Mouse (Mus musculus) fibroblast of lung, adult 2 months (primary cell): ENCODE results near the gene Defb23.

ENCODE experiments used
- DNase-seq: peaks from one replicate; pipeline ENCODE4 v3.0.0-alpha.2; 2011; ENCODE audit warnings: low read depth

Gene Defb23

DNA sequence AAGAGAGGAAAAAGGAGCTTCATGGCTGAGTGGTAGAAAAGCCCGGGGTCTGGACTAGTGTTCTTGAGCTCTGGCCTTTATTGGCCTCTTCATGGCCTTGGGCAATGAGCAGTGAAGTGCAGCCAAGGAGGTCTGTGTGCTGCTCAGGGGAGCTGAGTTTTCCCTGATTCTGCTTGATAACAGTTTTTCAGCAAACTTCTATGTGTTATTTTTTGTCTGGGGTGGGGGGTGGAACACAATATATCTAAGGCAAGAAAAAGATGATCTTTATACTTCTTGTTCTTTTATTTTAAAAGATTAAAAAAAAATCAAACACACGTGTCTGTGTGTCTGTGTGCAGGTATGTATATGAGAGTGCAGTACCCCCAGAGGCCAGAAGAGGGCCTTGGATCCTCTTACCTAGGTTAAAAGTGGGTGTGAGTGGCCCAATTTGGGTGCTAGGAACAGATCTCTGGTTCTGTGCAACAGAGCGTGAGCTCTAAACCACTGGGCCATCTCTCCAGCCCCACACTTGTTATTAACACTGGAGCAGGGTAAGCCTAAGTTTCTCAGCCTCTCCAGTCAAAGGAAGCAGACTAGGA is at the start of gene Defb23:
TSS of gene Defb23 (minus strand) at position 51 of the 581 bp plus-strand sequence.
- no peak for DNase-seq

DNA sequence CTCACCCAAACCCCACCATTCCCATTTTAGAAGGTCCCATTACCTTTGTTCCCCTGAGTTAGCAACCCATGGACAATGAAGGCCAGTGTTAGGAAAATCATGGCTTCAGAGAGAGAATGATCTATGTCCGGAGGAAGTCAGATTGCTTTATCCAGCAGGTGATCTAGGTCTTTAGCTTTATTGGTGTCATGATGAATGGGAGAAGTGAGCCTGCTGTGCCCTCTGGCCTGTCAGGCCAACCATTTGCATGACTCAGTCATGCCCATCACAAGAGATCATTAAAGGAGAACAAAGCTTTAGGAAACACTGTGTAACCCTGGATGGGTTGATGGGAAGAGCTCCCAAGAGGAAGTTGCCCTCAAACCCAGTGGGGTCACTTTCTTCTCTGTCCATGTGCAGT is 47.2 kb upstream of the Defb23 start, which contains the start of gene Defb26:
TSS of gene Defb26 (minus strand) at position 101 of the 400 bp plus-strand sequence.
- no peak for DNase-seq

DNA sequence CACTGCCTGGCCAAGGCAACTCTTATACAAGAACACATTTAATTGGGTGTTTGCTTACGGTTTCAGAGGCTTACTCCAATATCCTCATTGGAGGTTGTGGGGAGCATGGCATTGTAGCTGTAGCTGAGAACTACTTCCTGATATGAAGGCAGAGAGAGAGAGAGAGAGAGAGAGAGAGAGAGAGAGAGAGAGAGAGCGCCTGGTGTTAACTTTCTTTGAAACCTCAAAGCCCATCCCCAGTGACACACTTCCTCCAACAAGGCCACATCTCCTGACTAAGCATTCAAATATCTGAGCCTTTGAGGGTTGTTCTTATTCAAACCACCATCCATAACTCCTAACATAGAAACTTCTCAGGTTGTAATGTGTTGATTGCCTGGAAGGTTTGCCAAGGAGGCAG is 39.5 kb upstream of the Defb23 start:
- DNase-seq: no peak

DNA sequence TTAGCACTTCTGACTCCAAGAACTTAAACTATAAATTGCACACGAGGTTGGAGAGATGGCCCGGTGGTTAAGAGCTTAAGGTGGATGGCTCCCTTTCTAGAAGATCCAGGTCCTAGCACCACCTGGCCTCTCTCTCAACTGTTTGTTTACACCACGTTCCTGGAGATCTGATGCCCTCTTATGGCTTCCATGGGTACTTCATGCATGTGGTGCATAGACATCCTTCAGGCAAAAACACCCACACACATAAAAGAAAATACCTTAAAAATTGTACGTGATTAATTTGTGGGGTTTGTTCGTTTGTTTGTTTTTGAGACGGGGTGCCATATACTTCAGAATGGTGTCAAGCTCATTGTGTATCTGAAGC is 36.4 kb upstream of the Defb23 start:
- no peak for DNase-seq

DNA sequence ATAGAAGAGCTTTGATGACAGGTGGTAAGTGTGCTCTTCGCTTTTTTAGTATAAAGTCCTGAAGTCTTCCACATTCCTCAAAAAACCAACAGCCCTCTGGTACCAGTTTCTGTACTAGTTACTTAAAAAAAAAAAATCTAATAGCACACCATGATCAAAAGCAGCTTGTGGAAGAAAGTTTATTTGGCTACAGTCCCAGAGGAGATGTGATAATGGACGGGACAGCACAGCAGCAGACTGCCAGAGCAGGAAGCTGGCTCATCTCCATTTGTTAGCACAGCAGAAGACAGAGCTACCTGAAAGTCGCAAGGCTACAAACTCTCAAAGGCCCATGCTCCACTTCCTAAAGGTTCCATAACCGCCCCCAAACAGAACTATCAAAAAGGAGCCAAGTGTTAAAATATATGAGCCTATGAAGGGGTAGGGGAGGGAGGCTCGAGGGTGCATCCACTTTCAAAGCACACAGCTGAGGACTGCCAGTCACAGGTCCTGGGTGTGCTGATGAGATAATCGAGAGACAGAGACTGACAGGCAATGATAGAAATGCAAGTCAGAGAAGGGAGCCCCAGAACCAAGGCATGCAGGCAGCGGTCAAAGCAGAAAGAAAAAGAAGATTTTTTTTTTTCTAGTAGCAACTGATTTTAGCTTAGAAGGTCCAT is 35.9 kb upstream of the Defb23 start:
- DNase-seq: no peak

DNA sequence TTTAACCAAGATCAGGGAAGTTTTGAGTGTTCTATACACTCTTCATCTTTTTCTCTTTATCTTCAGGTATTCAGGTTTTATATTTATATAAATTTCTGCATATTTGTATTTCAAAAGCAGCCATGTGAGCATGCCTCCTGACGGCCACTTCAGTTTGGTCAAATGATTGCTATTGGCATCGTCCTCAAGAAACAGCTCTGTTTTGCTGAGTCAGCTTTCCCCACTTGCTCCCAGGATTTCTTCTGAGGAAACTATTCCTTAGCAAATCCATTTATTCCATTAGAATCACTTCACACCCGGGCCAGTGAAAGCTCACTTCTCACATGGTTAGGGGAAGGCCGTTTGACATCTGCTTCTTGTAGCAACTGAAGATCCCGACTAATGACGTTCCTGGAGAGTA is 33.6 kb upstream of the Defb23 start:
- DNase-seq: no peak

DNA sequence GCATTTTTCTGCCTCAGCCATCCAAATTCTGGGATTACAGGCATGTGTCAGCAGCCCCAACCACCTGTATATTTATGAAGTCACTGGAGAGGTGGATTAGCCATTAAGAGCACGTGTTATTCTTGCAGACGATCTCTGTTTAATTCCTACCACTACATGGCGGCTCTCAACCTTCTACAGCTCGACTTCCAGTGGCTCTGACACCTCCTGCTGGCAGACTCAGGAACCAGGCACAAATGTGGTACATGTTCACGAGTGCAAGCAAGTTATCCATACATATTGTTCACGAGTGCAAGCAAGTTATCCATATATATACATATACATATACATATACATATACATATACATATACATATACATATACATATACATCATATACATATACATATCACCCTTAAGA is 28.7 kb upstream of the Defb23 start:
- no peak for DNase-seq

DNA sequence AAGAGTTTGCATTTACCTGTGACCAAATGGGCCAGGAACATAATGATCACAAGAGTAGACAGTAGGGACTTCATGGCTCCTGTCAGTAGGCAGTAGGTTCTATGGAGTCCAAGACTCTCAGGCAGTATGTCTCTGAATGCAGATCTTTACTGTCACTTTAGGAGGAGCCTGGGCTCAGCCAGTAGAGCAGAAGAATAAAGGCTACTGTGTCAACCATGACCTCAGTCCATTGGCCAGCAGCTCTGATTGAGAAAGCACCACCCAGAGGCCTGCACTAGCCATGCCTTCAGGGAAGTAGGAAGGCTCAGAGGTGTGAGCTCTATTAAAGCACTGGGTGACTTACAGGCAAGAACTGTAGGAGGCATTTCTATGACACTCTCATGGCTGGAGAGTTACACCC is 25.6 kb upstream of the Defb23 start, which contains the start of gene Defb22:
TSS of gene Defb22 (minus strand) at position 101 of the 400 bp plus-strand sequence.
- no peak for DNase-seq

DNA sequence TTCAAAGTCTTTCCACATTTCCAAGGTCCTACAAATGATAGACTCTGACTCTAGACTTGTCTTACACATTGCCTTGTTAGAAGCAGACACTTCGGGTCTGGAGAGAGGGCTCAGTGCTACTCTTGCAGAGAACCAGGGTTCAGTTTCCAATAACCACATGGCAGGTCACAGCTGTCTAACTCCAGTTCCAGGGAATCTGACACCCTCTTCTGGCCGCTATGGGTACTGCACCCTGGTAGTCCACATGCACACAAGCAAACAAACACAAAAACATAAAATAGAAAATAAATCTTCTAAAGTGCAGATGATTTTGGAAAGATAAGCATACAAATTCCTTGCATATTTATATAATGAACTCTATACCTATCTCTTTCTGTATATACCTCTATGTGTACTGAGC is 22.6 kb upstream of the Defb23 start:
- no peak for DNase-seq

DNA sequence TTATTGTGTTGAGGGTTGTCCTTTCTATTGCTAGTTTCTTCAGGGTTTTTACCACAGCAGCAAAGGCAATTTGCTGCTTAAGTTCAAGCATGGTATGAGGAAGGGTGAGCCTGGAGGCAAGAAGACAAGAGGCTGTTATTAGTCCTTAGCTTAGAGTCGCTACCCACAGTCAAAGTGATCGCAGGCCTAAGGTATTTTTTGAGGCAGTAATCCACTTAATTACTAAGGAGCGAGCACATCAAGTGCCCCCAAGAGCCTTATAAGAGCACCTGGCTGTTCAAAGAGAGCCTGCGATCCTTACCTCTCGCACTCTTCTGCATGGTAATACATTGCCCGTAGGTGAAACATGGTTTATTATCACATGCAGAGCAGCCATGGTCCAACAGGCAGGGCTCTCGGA is 17.3 kb upstream of the Defb23 start:
- no peak for DNase-seq

DNA sequence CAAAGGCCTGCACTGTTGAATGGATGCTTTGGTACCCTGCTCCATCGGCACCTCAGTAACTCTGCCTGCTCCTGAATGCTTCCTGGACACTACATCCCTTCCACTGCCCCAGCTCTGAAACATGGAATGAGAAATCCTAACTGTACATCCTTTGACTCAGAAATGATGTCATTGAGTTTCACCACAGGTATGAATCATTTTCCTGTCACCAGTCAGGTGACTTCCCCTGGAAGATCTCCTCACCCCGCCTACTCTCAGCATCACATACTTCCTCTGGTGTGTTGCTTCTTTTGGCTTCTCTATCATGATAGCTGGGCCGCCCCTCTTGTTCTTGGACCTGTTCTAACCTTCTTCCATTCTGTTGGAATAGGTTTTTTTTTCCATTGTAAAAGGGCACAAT is 16.5 kb upstream of the Defb23 start:
- no peak for DNase-seq

DNA sequence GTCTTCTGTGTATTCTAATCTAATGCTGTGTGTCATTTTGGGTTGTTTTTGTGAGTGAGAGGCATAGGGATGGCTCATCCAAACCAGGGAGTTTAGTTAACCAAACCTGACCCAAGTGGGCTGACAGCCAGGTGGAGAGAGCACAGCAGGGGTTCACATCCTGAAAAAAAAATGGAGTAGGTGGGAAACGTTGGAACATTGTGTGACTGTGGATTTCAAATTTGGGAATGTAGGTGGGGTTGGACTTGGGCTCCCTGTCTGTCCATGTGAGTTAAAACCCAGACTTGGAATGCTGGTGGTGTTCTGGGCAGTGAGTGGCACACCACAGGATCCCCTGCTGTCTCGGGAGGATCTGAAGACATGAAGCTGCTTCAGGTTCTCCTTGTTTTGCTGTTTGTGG is 12.3 kb upstream of the Defb23 start, which contains the start of gene Defb20:
TSS of gene Defb20 (plus strand) at position 301 of the 400 bp plus-strand sequence.
- no peak for DNase-seq

DNA sequence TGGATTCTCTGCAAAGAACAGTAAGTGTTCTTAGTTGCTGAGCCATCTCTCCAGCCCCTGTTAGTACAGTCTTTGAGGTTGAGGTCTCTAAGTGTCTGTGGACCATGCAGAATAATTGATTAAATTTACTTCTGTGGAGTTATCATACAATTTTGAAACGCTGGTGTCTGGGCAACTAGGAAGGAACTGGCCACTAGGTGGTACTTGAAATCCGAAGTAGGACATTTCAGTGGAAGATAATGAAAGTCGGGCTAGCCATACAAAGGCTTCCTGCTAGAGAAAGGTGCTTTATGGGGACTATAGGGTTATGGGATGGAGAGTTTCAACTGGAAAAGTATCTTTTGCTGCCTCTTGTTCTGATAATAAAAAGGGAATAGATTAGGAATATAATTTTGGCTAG is 8.0 kb upstream of the Defb23 start:
- no peak for DNase-seq

DNA sequence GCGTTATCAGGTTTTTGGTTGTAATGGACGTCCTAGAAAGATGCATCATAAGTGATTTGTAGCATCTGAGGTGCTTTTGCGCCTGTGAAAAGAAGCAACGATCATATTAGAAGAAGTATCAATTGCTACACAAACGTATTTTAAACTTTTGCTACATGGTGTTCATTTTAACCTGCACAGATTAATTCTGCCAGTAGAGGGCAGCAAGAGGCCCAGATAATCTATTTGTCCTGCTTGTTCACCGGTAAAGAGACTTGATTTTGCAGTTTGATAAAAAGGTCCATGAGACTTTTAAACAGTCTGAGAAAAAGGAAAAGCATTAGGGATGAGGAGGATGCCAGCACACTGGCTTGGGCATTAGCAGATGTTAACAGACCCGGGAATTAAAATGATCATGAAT is 6.6 kb upstream of the Defb23 start:
- DNase-seq: peak; percentile 23

DNA sequence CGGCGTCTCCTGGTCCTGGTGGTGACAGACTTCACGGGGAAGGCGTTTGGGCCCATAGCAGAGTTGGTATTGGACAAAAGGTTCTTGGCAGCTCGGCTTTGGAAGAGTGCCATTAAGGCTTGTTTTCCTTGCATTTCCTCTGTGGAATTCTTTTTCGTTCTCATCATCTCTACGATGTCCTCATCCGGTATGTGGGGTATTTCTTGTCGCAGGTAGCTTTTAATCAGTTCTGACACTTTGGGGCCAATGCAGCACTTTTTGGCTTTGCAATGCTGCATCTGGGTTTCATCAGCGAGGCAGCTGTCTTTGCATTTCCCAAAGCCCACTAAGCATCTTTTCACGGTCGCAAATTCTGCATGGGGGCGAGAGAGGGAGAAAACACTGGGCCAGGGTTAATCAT is 5.2 kb downstream of the Defb23 start:
- no peak for DNase-seq

DNA sequence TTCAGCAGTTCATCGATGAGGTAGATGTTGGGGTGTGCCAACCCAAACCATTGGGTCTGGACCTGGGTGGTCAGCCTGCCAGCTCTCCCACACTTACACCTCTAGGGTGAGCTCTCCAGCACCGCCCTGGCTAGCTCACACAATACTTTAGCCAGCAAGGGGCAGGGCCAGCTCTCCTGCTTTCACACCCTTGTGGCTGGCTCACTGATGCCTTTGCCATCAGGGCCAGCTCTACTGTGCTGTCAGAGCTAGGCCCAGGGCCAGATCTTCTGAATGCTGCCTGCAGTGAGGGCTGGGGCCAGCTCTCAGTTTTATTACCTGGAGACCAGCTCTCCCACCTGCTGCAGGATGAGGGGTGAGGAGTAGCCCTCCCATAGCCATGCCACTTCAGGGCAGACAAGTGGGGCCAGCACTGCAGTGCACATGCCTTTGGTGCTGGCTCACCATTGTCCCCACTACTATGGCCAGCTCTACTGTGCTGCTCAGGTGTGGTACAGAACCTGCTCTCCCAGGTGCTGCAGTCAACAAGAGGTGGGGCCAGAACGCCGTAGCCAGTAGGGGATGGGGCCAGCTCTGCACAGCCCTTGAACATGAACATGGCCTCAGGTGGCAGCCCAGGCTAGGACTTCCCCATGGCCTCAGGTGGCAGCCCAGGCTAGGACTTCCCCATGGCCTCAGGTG is 12.2 kb downstream of the Defb23 start:
- no peak for DNase-seq

DNA sequence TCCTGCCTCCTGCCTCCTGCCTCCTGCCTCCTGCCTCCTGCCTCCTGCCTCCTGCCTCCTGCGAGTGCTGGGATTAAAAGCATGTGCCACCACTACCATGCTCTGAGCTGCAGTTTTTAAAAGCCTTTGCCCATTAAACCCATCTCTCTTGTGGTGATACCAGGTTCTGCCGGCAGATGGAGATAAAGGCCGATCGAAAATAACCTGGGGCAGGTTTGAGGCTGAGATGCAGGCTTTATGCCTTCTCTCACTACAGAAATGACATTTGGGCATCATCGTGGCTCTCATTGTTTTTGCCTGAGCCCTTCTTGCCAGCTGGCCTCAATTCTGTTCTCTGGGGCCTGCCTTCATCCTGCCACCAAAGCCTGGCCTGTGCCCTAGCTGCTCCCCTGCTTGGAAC is 14.2 kb downstream of the Defb23 start:
- DNase-seq: peak; percentile 15

DNA sequence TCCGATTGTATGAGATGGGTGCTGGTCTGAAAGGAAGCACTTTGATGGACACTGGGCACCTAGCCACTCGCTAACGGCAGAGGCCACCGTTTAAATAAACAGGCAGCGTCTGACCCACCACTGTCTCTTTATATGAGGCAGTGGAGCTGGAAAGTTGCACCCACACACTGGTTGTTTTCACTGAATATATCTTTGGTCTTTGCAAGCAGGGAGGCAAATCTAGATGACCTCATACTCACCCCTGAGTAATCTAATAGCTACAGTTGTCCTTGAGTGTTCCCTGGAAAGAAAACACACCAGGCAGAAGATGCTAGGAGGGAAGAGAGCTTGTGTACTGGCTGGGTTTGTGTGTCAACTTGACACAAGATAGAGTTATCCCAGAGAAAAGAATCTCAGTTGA is 17.0 kb downstream of the Defb23 start:
- DNase-seq: no peak

DNA sequence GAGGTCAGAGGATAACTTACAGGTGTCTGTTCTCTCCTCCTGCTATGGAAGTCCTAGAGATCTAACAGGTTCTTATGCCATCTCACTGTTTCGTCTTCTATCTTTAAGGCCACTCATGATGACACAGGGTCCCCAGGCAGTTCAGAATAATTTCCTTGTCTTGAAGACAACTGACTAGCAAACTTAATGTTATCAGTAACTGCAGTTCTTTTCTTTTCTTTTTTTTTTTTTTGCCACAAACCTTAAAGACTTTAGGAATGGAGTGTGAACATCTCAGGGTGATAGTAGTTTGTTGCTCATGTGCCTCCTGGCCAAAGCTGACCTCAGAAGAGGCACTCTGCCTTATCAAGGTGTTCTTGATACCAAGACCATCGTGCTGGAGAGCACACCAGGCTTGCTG is 17.8 kb downstream of the Defb23 start:
- DNase-seq: no peak

DNA sequence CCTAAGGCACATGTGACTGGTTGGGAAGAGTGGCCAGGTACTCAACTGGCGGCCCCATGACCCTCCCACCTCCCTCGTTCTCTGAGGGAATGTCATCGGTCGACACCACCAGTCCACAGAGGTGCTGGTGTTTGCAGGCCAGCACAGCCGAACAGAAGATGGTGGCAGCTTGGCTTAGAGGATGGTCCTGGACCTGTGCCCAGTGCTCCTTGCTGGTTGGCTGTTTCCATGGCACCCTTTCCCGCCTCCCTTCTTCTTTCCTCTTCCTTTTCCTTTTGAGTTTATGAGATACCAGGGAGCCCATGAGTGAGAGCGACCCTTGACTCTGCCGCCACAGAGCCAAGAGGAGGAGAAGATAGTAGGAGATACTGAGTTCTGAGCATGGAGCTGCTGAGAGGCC is 21.1 kb downstream of the Defb23 start:
- DNase-seq: no peak

DNA sequence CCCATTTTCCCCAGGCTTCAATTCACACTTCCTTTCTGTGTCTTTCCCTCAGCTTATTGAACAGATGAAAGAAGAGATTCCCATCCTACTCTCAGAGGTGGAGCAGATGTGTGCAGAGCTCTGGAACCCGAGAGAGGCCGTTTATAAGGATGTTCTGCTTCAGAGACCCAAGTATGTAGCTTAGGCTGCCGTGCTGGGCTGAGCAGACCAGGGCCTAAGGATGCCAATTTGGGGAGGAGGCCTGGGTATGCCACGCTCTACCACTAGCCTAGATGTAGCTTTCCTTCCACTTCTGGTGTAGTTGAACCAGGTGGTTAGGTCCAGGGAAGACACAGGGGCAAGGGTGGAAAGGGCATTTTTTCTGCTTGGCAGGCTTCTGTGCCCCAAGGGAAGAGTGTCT is 22.1 kb downstream of the Defb23 start:
- no peak for DNase-seq

DNA sequence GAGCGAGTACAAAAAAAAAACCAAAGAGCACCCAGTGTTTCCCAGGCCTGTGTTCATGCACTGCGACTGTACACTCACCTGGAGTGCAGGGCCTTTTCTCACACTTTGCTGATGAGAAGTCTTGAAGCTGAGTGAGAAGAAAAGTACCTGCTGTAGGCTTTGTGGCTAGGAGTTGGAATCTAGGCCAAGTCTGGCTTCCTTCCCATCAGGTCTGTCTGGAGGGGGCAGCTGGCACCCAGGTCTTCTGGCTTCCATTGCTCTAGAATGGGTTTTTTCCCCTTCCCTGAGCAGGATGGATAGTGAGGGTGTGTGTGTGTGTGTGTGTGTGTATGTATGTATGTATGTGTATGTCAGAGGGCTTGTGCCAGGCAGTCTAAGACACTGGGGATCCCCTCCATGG is 24.6 kb downstream of the Defb23 start:
- no peak for DNase-seq

DNA sequence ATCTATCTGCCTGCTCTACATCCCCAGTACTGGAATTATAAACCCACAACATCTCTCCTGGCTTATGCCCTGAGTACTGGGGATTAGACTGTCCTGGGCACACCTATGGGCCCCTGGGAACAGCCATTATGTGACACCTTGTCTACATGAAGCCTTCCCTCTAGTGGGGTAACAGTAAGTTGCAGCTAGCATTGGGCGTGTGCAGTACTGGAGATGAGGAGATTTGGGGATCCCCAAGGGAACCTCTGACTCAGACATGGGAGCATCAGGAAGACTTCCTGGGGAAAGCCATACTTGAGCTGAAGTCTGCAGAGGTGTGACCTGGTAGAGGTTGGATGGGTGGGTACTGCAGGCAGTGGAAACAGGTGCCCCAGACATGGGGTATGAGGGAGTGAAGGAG is 25.5 kb downstream of the Defb23 start:
- DNase-seq: no peak
